Mouse (Mus musculus) CH12.LX (cell line): ENCODE measurements at regions not wholly inside any gene's neighbourhood (a gene's known extent, or its start where the extent isn't known, plus 50 kb on each side); places are given as distances from the start of the nearest gene placed in this dataset.

Source experiments
- CHD2 ChIP-seq: IDR thresholded peaks from 2 replicates; pipeline ENCODE4 v1.6.1; 2011; ENCODE audit warnings: low read length, improper control_type of control experiment
- CTCF ChIP-seq, 2 experiments: IDR thresholded peaks in 1 of 2; conservative IDR thresholded peaks in 1 of 2; 2 replicates each; pipeline ENCODE4 v1.5.1; 2011 to 2012; ENCODE audit warnings: low read depth in 2 of 2, low read length in 2 of 2, improper control_type of control experiment in 1 of 2, inconsistent platforms in 1 of 2, mild to moderate bottlenecking in 1 of 2, moderate library complexity in 1 of 2
- EP300 ChIP-seq: IDR thresholded peaks from 2 replicates; pipeline ENCODE4 v1.6.1; 2011; ENCODE audit warnings: low read length, improper control_type of control experiment
- KAT2A ChIP-seq: IDR thresholded peaks from 2 replicates; pipeline ENCODE4 v1.6.1; 2012; ENCODE audit warnings: low read length, improper control_type of control experiment, inconsistent platforms; ENCODE audit not compliant: insufficient replicate concordance
- MAFK ChIP-seq: IDR thresholded peaks from 2 replicates; pipeline ENCODE4 v1.6.1; 2011; ENCODE audit warnings: low read length, improper control_type of control experiment; ENCODE audit not compliant: insufficient replicate concordance
- MAZ ChIP-seq: IDR thresholded peaks from 2 replicates; pipeline ENCODE4 v1.6.1; 2012; ENCODE audit warnings: low read depth, mild to moderate bottlenecking, inconsistent platforms, low read length, improper control_type of control experiment, moderate library complexity
- MXI1 ChIP-seq: IDR thresholded peaks from 2 replicates; pipeline ENCODE4 v1.6.1; 2011; ENCODE audit warnings: mild to moderate bottlenecking, low read depth, low read length, improper control_type of control experiment
- MYC ChIP-seq: IDR thresholded peaks from 2 replicates; pipeline ENCODE4 v1.6.1; 2011; ENCODE audit warnings: low read depth, mild to moderate bottlenecking, improper control_type of control experiment, low read length
- ZC3H11A ChIP-seq: IDR thresholded peaks from 2 replicates; pipeline ENCODE4 v1.6.1; 2012; ENCODE audit warnings: low read depth, mild to moderate bottlenecking, inconsistent platforms, low read length, improper control_type of control experiment

GRCm38 (mm10) chr9:122639239-122639638, 107.9 kb upstream of the Topaz1 start:
- no peak for TF ChIP-seq MAFK
- no peak for TF ChIP-seq CHD2
- no peak for TF ChIP-seq MAZ
- TF ChIP-seq CTCF (conservative IDR thresholded peaks at IDR 0.05 in 1 of 2, IDR thresholded peaks at IDR 0.05 in 1 of 2; ENCODE audit: low read depth in 2 of 2, low read length in 2 of 2) = no peak
- no peak for TF ChIP-seq EP300
- TF ChIP-seq MYC = no peak
- TF ChIP-seq MXI1 = no peak
- TF ChIP-seq KAT2A = no peak
- no peak for TF ChIP-seq ZC3H11A
